Comparison of ENCODE assay signal across 11 mouse cellular contexts in the genomic region with DNA sequence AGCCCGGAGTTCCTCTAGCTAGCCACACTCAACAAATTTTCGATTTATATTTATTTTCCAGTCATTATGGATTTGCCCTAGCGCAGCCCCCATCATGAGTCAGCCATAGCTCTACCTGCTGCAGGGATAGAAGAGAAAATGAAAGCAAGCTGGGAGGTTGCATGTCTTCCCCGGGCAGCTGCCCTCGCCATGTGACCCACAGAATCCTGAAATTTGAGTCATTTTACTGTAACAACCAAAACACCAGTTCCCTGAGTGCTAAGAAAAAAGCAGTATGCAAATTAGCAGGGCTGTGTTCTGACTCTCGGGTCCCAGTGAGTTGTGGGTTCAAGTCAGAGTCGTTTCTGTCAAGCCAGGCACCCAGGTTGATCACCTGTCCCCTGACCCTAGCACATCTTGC. TPM values are rescaled to one million over a fixed set of nuclear protein-coding genes. Genes with fewer than 3 reads are reported as not detected.
DNase-seq lines count a peak whose midpoint lies in the region; ATAC-seq lines count a peak whose summit lies in the region.
"Had no signal": no experiment of that assay in that cellular context is flagged by ENCODE, and none has a peak within 500 bp of the region (broad histone marks: within the 10 kb centered on the region; RNA-seq: fewer than 3 reads in every experiment).

No protein-coding gene starts in this region.

- H3K36me3 ChIP-seq in heart, embryonic 15.5 days = no peaks in the 10 kb centered on the region
- no peaks in the 10 kb centered on the region for H3K36me3 ChIP-seq in intestine, embryonic 16.5 days (ENCODE audit: control insufficient read depth, insufficient read depth, low read length)

- no peak for ATAC-seq in heart, embryonic 15.5 days (replicated peaks; ENCODE audit: insufficient number of reproducible peaks, insufficient read depth, low FRiP score, low read depth)
- peak; percentile 67 for ATAC-seq in CD4-positive, CD25-positive, alpha-beta regulatory T cell, adult 4 months
- no peak for ATAC-seq in intestine, embryonic 16.5 days
- ATAC-seq: midbrain, embryonic 16.5 days had no signal

- H3K9ac ChIP-seq in heart, embryonic 15.5 days = no peak overlapping the region
- no peak overlapping the region for H3K9ac ChIP-seq in intestine, embryonic 16.5 days (ENCODE audit: low read depth, low read length)

- H3K4me1 ChIP-seq in heart, embryonic 15.5 days (replicated peaks) = peaks cover 71% of the 10 kb centered on the region
- peaks cover 22% of the 10 kb centered on the region for H3K4me1 ChIP-seq in intestine, embryonic 16.5 days (ENCODE audit: control insufficient read depth, insufficient read depth, low read length)

- WGBS in heart, embryonic 15.5 days = 78% methylated on average over 7 of the region's 7 CpGs
- WGBS in intestine, embryonic 16.5 days = 84% methylated on average over 7 of the region's 7 CpGs

- peak overlapping the region; percentile 58; the same call in 1 of the 2 replicates for H3K27ac ChIP-seq in heart, embryonic 15.5 days
- H3K27ac ChIP-seq in intestine, embryonic 16.5 days (ENCODE audit: low read length) = 0 out of 2 replicates have a peak overlapping the region, but pooled peaks have one; percentile 12

- H3K4me2 ChIP-seq in heart, embryonic 15.5 days = no peak overlapping the region
- no peak overlapping the region for H3K4me2 ChIP-seq in intestine, embryonic 16.5 days (ENCODE audit: low read depth, low read length)

- no peak for DNase-seq in heart, postnatal 14 days
- DNase-seq in 3134 (ENCODE audit: extremely low read depth, insufficient read length, low spot score) = peak; percentile 54
- no peak for DNase-seq in frontal cortex, postnatal 36 days (ENCODE audit: low spot score in 2 of 2)
- DNase-seq in ovary, postnatal 10 days (ENCODE audit: low spot score) = no peak
- DNase-seq in layer of hippocampus, adult 9-10 months (ENCODE audit: low spot score) = no peak
- DNase-seq: embryo, embryonic 11 days had no signal

- H3K9me3 ChIP-seq in heart, embryonic 15.5 days (replicated peaks) = no peaks in the 10 kb centered on the region
- no peaks in the 10 kb centered on the region for H3K9me3 ChIP-seq in intestine, embryonic 16.5 days (ENCODE audit: control insufficient read depth, low read length)

- no peak overlapping the region for H3K4me3 ChIP-seq in heart, embryonic 15.5 days
- H3K4me3 ChIP-seq in intestine, embryonic 16.5 days (ENCODE audit: low read length) = no peak overlapping the region

- no peaks in the 10 kb centered on the region for H3K27me3 ChIP-seq in heart, embryonic 15.5 days
- no peaks in the 10 kb centered on the region for H3K27me3 ChIP-seq in intestine, embryonic 16.5 days (replicated peaks; ENCODE audit: control insufficient read depth, insufficient read depth, low read length)

- intact Hi-C loops in heart, postnatal 14 days (cut with DNase I) = loop anchor here (2.0 kb wide), 1 partner anchor 13 kb away; no protein-coding TSS in a partner anchor

RNA-seq across cellular contexts. Expression of gene Ggta1, which starts 15.6 kb away (rescaled TPM):
- polyA plus RNA-seq in heart, embryonic 15.5 days (2015; fragmentation: Nextera tagmentation; extraction: Ambion mirVana) = 27.4 and 31.6 TPM in 2 replicates
- 10 to 100 TPM; 25.1 to 26.3 TPM for total RNA-seq in heart, postnatal 14 days (2021)
- polyA plus RNA-seq in CD4-positive, CD25-positive, alpha-beta regulatory T cell, adult 4 months (2017; shearing (Covaris generic)) = 10 to 100 TPM; 19.3 to 28.4 TPM
- polyA plus RNA-seq in intestine, embryonic 16.5 days (2015; fragmentation: Nextera tagmentation; extraction: Ambion mirVana) = 13.9 and 14.6 TPM in 2 replicates

RNA-seq across cellular contexts. Expression of gene 4930402F06Rik, which starts 50.5 kb away (rescaled TPM):
- polyA plus RNA-seq in heart, embryonic 15.5 days (2015; fragmentation: Nextera tagmentation; extraction: Ambion mirVana) = not detected in 2 replicates
- total RNA-seq in heart, postnatal 14 days (2021) = not detected
- not detected for polyA plus RNA-seq in CD4-positive, CD25-positive, alpha-beta regulatory T cell, adult 4 months (2017; shearing (Covaris generic))
- not detected in 2 replicates for polyA plus RNA-seq in intestine, embryonic 16.5 days (2015; fragmentation: Nextera tagmentation; extraction: Ambion mirVana)
- total RNA-seq: left cerebral cortex, postnatal 36 days had no signal
- polyA plus RNA-seq: midbrain, embryonic 16.5 days had no signal
